Mouse (Mus musculus) hindbrain, embryonic 13.5 days (tissue): ENCODE results near the gene Dnajc12. TPM values are rescaled to one million over a fixed set of nuclear protein-coding genes. Genes with fewer than 3 reads are reported as not detected.
"Not testable (repeated sequence)": the region's sequence is repeated elsewhere in the genome, so short reads cannot be mapped to it uniquely, and the experiment has no call there.

Experiments
- ATAC-seq: fragments of 200-750 bp; cut with Nextera tagmentation; 2 replicates; pipeline ENCODE4 v1.8.0; 2017; ENCODE audit warnings: moderate TSS enrichment; ENCODE audit not compliant: low FRiP score
- H3K27ac ChIP-seq: fragments of 300-500 bp; sonication (generic); 2 replicates; pipeline ENCODE4 v1.5.1; 2015; ENCODE audit warnings: inconsistent platforms, mild to moderate bottlenecking, moderate library complexity
- H3K27me3 ChIP-seq: fragments of 300-500 bp; sonication (generic); 2 replicates; pipeline ENCODE4 v1.6.1; 2015; ENCODE audit warnings: mild to moderate bottlenecking, inconsistent platforms
- H3K36me3 ChIP-seq: fragments of 300-500 bp; sonication (generic); 2 replicates; pipeline ENCODE4 v1.6.1; 2015; ENCODE audit warnings: mild to moderate bottlenecking, inconsistent platforms
- H3K4me1 ChIP-seq: fragments of 300-500 bp; sonication (generic); replicated peaks from 2 replicates; pipeline ENCODE4 v1.6.1; 2015; ENCODE audit warnings: inconsistent platforms
- H3K4me2 ChIP-seq: fragments of 300-500 bp; sonication (generic); 2 replicates; pipeline ENCODE4 v1.6.1; 2015; ENCODE audit warnings: inconsistent platforms, mild to moderate bottlenecking, moderate library complexity
- H3K4me3 ChIP-seq: fragments of 300-500 bp; sonication (generic); 2 replicates; pipeline ENCODE4 v1.5.1; 2015; ENCODE audit warnings: mild to moderate bottlenecking, inconsistent platforms
- H3K9ac ChIP-seq: fragments of 300-500 bp; sonication (generic); 2 replicates; pipeline ENCODE4 v1.6.1; 2015; ENCODE audit warnings: mild to moderate bottlenecking, inconsistent platforms
- H3K9me3 ChIP-seq: fragments of 300-500 bp; sonication (generic); 2 replicates; pipeline ENCODE4 v1.6.1; 2016; ENCODE audit warnings: inconsistent platforms
- WGBS: fragments of 180-500 bp; shearing (Covaris S2); methylation state at CpG from one replicate; pipeline ENCODE4 v1.1.7; 2015; 5-methylcytosine and 5-hydroxymethylcytosine counted together
- polyA plus RNA-seq: library from polyadenylated mRNA; unstranded; fragments of >200 nt; fragmentation: Nextera tagmentation; extraction: Ambion mirVana; gene quantifications from 2 replicates; pipeline ENCODE4 v1.2.1, GENCODE M21; 2015

Dnajc12 gene
- polyA plus RNA-seq, 1 experiment from 2014 or later: 19.2 TPM

- not testable (repeated sequence) for H3K9ac ChIP-seq, H3K4me1 ChIP-seq, H3K27me3 ChIP-seq, H3K4me3 ChIP-seq, H3K27ac ChIP-seq, ATAC-seq, H3K36me3 ChIP-seq, H3K9me3 ChIP-seq, H3K4me2 ChIP-seq
- WGBS: 90% methylated on average over 13 of the region's 13 CpGs
Observed at GRCm38 (mm10) chr10:63444602-63445387, 62.6 kb downstream of the Dnajc12 start.

- Histone ChIP-seq H3K4me3 (no peak overlapping the region), H3K4me1 (peaks cover 5% of the 10 kb centered on the region; the same call in 1 of the 2 replicates), H3K27me3 (no peaks in the 10 kb centered on the region), H3K4me2 (no peak overlapping the region), H3K9me3 (no peaks in the 10 kb centered on the region), H3K36me3 (no peaks in the 10 kb centered on the region), H3K27ac (no peak overlapping the region), H3K9ac (no peak overlapping the region)
- no peak for ATAC-seq
- WGBS: 91% methylated on average over 4 of the region's 4 CpGs
Observed at GRCm38 (mm10) chr10:63453926-63454325, 71.7 kb downstream of the Dnajc12 start.

DNA sequence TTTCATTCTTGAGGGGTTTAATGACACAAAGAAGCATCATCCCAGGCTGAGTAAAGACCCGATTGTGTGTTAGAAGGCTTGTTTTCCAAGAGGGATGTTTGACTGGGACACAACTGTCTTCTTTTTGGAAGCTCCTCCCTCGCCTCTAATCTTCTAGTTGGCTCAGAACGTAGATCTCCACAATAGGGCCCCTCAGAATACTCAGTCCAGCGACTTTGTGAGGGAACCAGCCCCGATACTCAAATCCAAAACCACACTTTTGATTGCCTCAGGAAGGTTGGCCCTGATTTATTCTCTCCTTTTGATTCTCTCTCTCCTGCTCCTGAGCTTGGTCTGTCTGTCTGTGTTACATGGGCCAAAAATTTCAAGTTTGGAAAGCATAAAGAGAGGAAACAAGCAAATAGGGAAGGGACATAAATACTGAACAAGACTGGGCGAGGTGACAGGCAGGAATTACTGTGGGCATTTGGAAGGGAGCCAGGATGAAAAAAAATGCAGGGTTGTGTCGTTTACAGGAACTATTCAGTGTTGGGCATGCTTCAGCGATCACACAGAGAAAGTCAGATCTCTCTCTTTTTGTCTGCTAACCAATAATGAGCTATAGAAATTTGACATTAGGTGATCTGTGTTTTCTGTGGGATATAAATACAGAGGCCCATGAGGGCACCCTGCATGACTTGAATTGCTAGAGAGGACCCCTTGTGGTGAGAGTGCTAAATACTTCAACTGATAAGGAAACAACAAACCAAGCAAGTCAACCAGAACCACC lies 73.1 kb downstream of the Dnajc12 start:
- no peaks in the 10 kb centered on the region for H3K36me3 ChIP-seq
- 42% methylated on average over 8 of the region's 8 CpGs for WGBS
- peak; percentile 61 for ATAC-seq
- no peak overlapping the region for H3K4me2 ChIP-seq
- H3K9me3 ChIP-seq: no peaks in the 10 kb centered on the region
- no peaks in the 10 kb centered on the region for H3K27me3 ChIP-seq
- H3K4me3 ChIP-seq: no peak overlapping the region
- H3K27ac ChIP-seq: 0 out of 2 replicates have a peak overlapping the region, but pooled peaks have one; percentile 23
- H3K9ac ChIP-seq: no peak overlapping the region
- peaks cover 5% of the 10 kb centered on the region; the same call in 1 of the 2 replicates for H3K4me1 ChIP-seq

DNA sequence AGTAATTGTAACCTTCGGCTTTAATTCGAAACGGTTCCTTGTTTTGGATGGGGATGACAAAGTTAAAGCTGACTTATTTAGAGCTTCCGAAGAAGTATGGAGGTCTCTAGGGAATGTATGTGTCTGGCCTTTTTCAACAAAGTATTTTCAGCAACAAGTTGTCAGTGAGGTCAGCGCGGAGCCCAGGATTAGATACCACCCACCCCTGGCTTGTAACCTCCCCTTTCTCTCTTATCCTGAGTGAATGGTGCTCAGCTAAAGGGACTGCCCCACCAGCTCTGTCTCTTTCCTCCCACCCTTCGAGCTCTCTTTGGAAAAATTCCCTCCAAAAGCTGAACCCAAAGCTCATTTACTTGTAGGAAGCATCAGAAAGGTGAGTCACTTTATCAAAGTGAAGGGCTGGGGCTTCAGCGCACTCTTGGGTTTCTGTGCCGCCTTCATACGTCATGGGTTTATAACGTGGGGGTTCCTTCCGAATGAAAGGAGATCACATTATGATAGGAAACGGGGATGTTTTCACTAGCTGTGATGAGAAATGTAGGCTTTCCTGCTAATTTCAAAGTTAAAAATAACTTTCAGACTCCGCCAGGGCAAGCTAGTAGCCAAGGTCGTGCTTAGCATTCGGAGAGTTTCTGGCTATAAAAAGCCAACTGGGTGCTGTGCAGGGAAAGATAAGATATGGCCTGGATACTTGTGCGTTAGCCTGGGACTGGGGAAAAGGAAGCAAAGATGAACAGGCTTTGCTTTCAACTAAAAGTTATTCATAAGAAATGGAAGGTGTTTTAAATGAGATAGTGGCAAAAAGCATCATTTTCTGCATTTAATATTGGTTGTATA lies 75.3 kb downstream of the Dnajc12 start:
- Histone ChIP-seq H3K4me2 (no peak overlapping the region), H3K9me3 (no peaks in the 10 kb centered on the region), H3K27ac (no peak overlapping the region), H3K36me3 (no peaks in the 10 kb centered on the region), H3K4me1 (peaks cover 5% of the 10 kb centered on the region; the same call in 1 of the 2 replicates), H3K9ac (no peak overlapping the region), H3K27me3 (no peaks in the 10 kb centered on the region), H3K4me3 (no peak overlapping the region)
- 84% methylated on average over 17 of the region's 17 CpGs for WGBS
- no peak for ATAC-seq

Other genes with a start within 250 kb of the Dnajc12 start
- 0.17 and 0.57 TPM in 2 replicates for gene Mypn, start 178.5 kb upstream of the Dnajc12 start, polyA plus RNA-seq
- 30.0 and 33.4 TPM in 2 replicates for gene Herc4, start 138.6 kb upstream of the Dnajc12 start, polyA plus RNA-seq
- 4.8 and 5.8 TPM in 2 replicates for gene Sirt1, start 739 bp upstream of the Dnajc12 start, polyA plus RNA-seq
- not detected in 2 replicates for gene Gm7075, start 39.3 kb downstream of the Dnajc12 start, polyA plus RNA-seq
- 1.2 and 1.4 TPM in 2 replicates for gene Ctnna3, start 47.7 kb downstream of the Dnajc12 start, polyA plus RNA-seq